Mouse (Mus musculus) cerebellum, adult 8-10 months (tissue): ENCODE data around the gene Lmcd1.
"Not testable (repeated sequence)": the region's sequence is repeated elsewhere in the genome, so short reads cannot be mapped to it uniquely, and the experiment has no call there.

ENCODE experiments used
- DNase-seq: peaks from one replicate; pipeline ENCODE4 v3.0.0; 2022

Gene Lmcd1

GRCm38 (mm10) chr6:112273501-112274205 lies at the start of gene Lmcd1:
TSS of gene Lmcd1 (plus strand) at chr6:112273758.
- DNase-seq: peak; percentile 18

GRCm38 (mm10) chr6:112223877-112224632 lies 49.5 kb upstream of the Lmcd1 start:
- no peak for DNase-seq

GRCm38 (mm10) chr6:112236775-112237174 lies 36.8 kb upstream of the Lmcd1 start:
- no peak for DNase-seq

GRCm38 (mm10) chr6:112242216-112242615 lies 31.3 kb upstream of the Lmcd1 start:
- DNase-seq: no peak

- DNase-seq: peak; percentile 4
Measured at GRCm38 (mm10) chr6:112245639-112246038, 27.9 kb upstream of the Lmcd1 start.

- no peak for DNase-seq
Measured at GRCm38 (mm10) chr6:112246636-112247035, 26.9 kb upstream of the Lmcd1 start.

GRCm38 (mm10) chr6:112253943-112254342 lies 19.6 kb upstream of the Lmcd1 start:
- DNase-seq: not testable (repeated sequence)

- DNase-seq: no peak
Measured at GRCm38 (mm10) chr6:112254967-112255366, 18.6 kb upstream of the Lmcd1 start.

- no peak for DNase-seq
Measured at GRCm38 (mm10) chr6:112255388-112256225, 18.0 kb upstream of the Lmcd1 start.

GRCm38 (mm10) chr6:112256599-112256998 lies 17.0 kb upstream of the Lmcd1 start:
- DNase-seq: no peak

GRCm38 (mm10) chr6:112261089-112261488 lies 12.5 kb upstream of the Lmcd1 start:
- no peak for DNase-seq

- DNase-seq: no peak
Measured at GRCm38 (mm10) chr6:112264321-112264720, 9.2 kb upstream of the Lmcd1 start.

- no peak for DNase-seq
Measured at GRCm38 (mm10) chr6:112266631-112267030, 6.9 kb upstream of the Lmcd1 start.

GRCm38 (mm10) chr6:112267661-112268357 lies 5.7 kb upstream of the Lmcd1 start:
- no peak for DNase-seq

- DNase-seq: peak; percentile 2
Measured at GRCm38 (mm10) chr6:112274261-112275055, 900 bp downstream of the Lmcd1 start.

GRCm38 (mm10) chr6:112275731-112276245 lies 2.2 kb downstream of the Lmcd1 start:
- no peak for DNase-seq

- DNase-seq: no peak
Measured at GRCm38 (mm10) chr6:112278805-112279204, 5.2 kb downstream of the Lmcd1 start.

- DNase-seq: no peak
Measured at GRCm38 (mm10) chr6:112280161-112280560, 6.6 kb downstream of the Lmcd1 start.

GRCm38 (mm10) chr6:112280945-112281344 lies 7.4 kb downstream of the Lmcd1 start:
- DNase-seq: no peak

GRCm38 (mm10) chr6:112281935-112282334 lies 8.4 kb downstream of the Lmcd1 start:
- no peak for DNase-seq

GRCm38 (mm10) chr6:112284087-112284486 lies 10.5 kb downstream of the Lmcd1 start:
- DNase-seq: no peak

- no peak for DNase-seq
Measured at GRCm38 (mm10) chr6:112287671-112288070, 14.1 kb downstream of the Lmcd1 start.
